Mouse (Mus musculus) gastrocnemius, postnatal 14 days (tissue): ENCODE measurements around the gene Gm21887. TPM values are rescaled to one million over a fixed set of nuclear protein-coding genes. Genes with fewer than 3 reads are reported as not detected.
A peak's percentile ranks its signal among the peaks of the same experiment; 100 is the strongest.
"Not testable (repeated sequence)": the region's sequence is repeated elsewhere in the genome, so short reads cannot be mapped to it uniquely, and the experiment has no call there.

Source experiments
- DNase-seq: peaks from one replicate; pipeline ENCODE4 v3.0.0; 2021; ENCODE audit warnings: mixed read lengths
- intact Hi-C: fragments of 180-260 bp; cut with DNase I; formaldehyde crosslinking; loops from one replicate; pipeline ENCODE4 v1.15.1; 2025; ENCODE audit warnings: low total_unique reads
- total RNA-seq, 2 experiments: library from RNA; stranded (reverse); gene quantifications; 2 replicates each; pipeline ENCODE4 v1.2.3; 2021

Gm21887 gene
- total RNA-seq, 2 experiments from 2014 or later = 32.5 to 36.1 TPM

- peak; percentile 29 for DNase-seq
- intact Hi-C loops = not testable (repeated sequence)
Measured at GRCm38 (mm10) chrX:170021750-170022461, 12.4 kb downstream of the Gm21887 start.

Other genes starting within 250 kb of the Gm21887 start
- gene 4933400A11Rik, start 230.0 kb upstream of the Gm21887 start, total RNA-seq = not detected